Mouse (Mus musculus): ENCODE measurements at regions not wholly inside any gene's neighbourhood (a gene's known extent, or its start where the extent isn't known, plus 50 kb on each side); places are given as distances from the start of the nearest gene placed in this dataset.

GRCm38 (mm10) chr15:36689301-36689700 is 318.3 kb downstream of the Zfp706 start:
- H3K4me3 ChIP-seq (ENCODE audit: insufficient read depth, low read depth, low read length), result no peak overlapping the region
- H3K4me1 ChIP-seq (ENCODE audit: control insufficient read depth, insufficient read depth, insufficient read length, low read length), result 0 out of 2 replicates have a peak, but pooled peaks cover 5% of the 10 kb centered on the region
- H3K27ac ChIP-seq (replicated peaks; ENCODE audit: low read depth, low read length), result no peak overlapping the region

- Histone ChIP-seq H3K4me1 (ENCODE audit: control insufficient read depth, insufficient read depth, insufficient read length, low read length) (0 out of 2 replicates have a peak, but pooled peaks cover 5% of the 10 kb centered on the region), H3K4me3 (ENCODE audit: insufficient read depth, low read depth, low read length) (no peak overlapping the region), H3K27ac (replicated peaks; ENCODE audit: low read depth, low read length) (no peak overlapping the region)
Observed at GRCm38 (mm10) chr15:36688051-36688754, 319.4 kb downstream of the Zfp706 start.

GRCm38 (mm10) chr15:36684684-36685083 is 322.9 kb downstream of the Zfp706 start:
- no peak overlapping the region for H3K27ac ChIP-seq (replicated peaks; ENCODE audit: low read depth, low read length)
- 0 out of 2 replicates have a peak, but pooled peaks cover 2% of the 10 kb centered on the region for H3K4me1 ChIP-seq (ENCODE audit: control insufficient read depth, insufficient read depth, insufficient read length, low read length)
- H3K4me3 ChIP-seq (ENCODE audit: insufficient read depth, low read depth, low read length), result no peak overlapping the region

GRCm38 (mm10) chr15:36682832-36683231 is 324.7 kb downstream of the Zfp706 start:
- Histone ChIP-seq H3K4me1 (ENCODE audit: control insufficient read depth, insufficient read depth, insufficient read length, low read length) (no peaks in the 10 kb centered on the region), H3K27ac (replicated peaks; ENCODE audit: low read depth, low read length) (no peak overlapping the region), H3K4me3 (ENCODE audit: insufficient read depth, low read depth, low read length) (no peak overlapping the region)

GRCm38 (mm10) chr15:36682159-36682558 is 325.4 kb downstream of the Zfp706 start:
- H3K27ac ChIP-seq (replicated peaks; ENCODE audit: low read depth, low read length), result no peak overlapping the region
- no peaks in the 10 kb centered on the region for H3K4me1 ChIP-seq (ENCODE audit: control insufficient read depth, insufficient read depth, insufficient read length, low read length)

GRCm38 (mm10) chr15:36680361-36681140 is 327.0 kb downstream of the Zfp706 start:
- peak overlapping the region; percentile 6 for H3K27ac ChIP-seq (replicated peaks; ENCODE audit: low read depth, low read length)
- no peaks in the 10 kb centered on the region for H3K4me1 ChIP-seq (ENCODE audit: control insufficient read depth, insufficient read depth, insufficient read length, low read length)
- no peak overlapping the region for H3K4me3 ChIP-seq (ENCODE audit: insufficient read depth, low read depth, low read length)

More at GRCm38 (mm10) chr15:36682159-36682558, 325.4 kb downstream of the Zfp706 start:
- H3K4me3 ChIP-seq (ENCODE audit: insufficient read depth, low read depth, low read length), result no peak overlapping the region

GRCm38 (mm10) chr15:36679577-36679976 is 328.0 kb downstream of the Zfp706 start:
- Histone ChIP-seq H3K4me1 (ENCODE audit: control insufficient read depth, insufficient read depth, insufficient read length, low read length) (no peaks in the 10 kb centered on the region), H3K4me3 (ENCODE audit: insufficient read depth, low read depth, low read length) (no peak overlapping the region), H3K27ac (replicated peaks; ENCODE audit: low read depth, low read length) (no peak overlapping the region)

- Histone ChIP-seq H3K4me3 (ENCODE audit: insufficient read depth, low read depth, low read length) (no peak overlapping the region), H3K4me1 (ENCODE audit: control insufficient read depth, insufficient read depth, insufficient read length, low read length) (peaks cover 3% of the 10 kb centered on the region; the same call in 1 of the 2 replicates)
Observed at GRCm38 (mm10) chr15:36669748-36670147, 337.8 kb downstream of the Zfp706 start.

GRCm38 (mm10) chr15:36666566-36666965 is 341.0 kb downstream of the Zfp706 start:
- Histone ChIP-seq H3K27ac (replicated peaks; ENCODE audit: low read depth, low read length) (0 out of 2 replicates have a peak overlapping the region, but pooled peaks have one; percentile 5), H3K4me1 (ENCODE audit: control insufficient read depth, insufficient read depth, insufficient read length, low read length) (peaks cover 3% of the 10 kb centered on the region; the same call in 1 of the 2 replicates), H3K4me3 (ENCODE audit: insufficient read depth, low read depth, low read length) (no peak overlapping the region)

More at GRCm38 (mm10) chr15:36669748-36670147, 337.8 kb downstream of the Zfp706 start:
- no peak overlapping the region for H3K27ac ChIP-seq (replicated peaks; ENCODE audit: low read depth, low read length)

GRCm38 (mm10) chr15:36664391-36664790 is 343.2 kb downstream of the Zfp706 start:
- Histone ChIP-seq H3K4me3 (ENCODE audit: insufficient read depth, low read depth, low read length) (no peak overlapping the region), H3K27ac (replicated peaks; ENCODE audit: low read depth, low read length) (no peak overlapping the region), H3K4me1 (ENCODE audit: control insufficient read depth, insufficient read depth, insufficient read length, low read length) (peaks cover 3% of the 10 kb centered on the region; the same call in 1 of the 2 replicates)

GRCm38 (mm10) chr15:36660986-36661385 is 346.6 kb downstream of the Zfp706 start:
- Histone ChIP-seq H3K4me1 (ENCODE audit: control insufficient read depth, insufficient read depth, insufficient read length, low read length) (no peaks in the 10 kb centered on the region), H3K27ac (replicated peaks; ENCODE audit: low read depth, low read length) (no peak overlapping the region), H3K4me3 (ENCODE audit: insufficient read depth, low read depth, low read length) (no peak overlapping the region)

All from brown adipose tissue, adult 24 weeks (tissue).